11 mouse cellular contexts compared by ENCODE assay signal in genomic region chr9:21435777-21436635, GRCm38 (mm10). TPM values are rescaled to one million over a fixed set of nuclear protein-coding genes. Genes with fewer than 3 reads are reported as not detected.
DNase-seq lines count a peak whose midpoint lies in the region; ATAC-seq and TF ChIP-seq lines count a peak whose summit lies in the region.
"Had no signal": no experiment of that assay in that cellular context is flagged by ENCODE, and none has a peak within 500 bp of the region (broad histone marks: within the 10 kb centered on the region; RNA-seq: fewer than 3 reads in every experiment).

No protein-coding gene starts in this region.

- no peak for TF ChIP-seq CTCF in liver, postnatal 0 days (IDR thresholded peaks at IDR 0.05; ENCODE audit: low read depth)

- TF ChIP-seq EP300 in liver, postnatal 0 days (IDR thresholded peaks at IDR 0.05; ENCODE audit: low read depth) = no peak

- H3K36me3 ChIP-seq in heart, embryonic 12.5 days = 0 out of 2 replicates have a peak, but pooled peaks cover 4% of the 10 kb centered on the region
- H3K36me3 ChIP-seq in liver, postnatal 0 days (replicated peaks; ENCODE audit: insufficient read depth, low read length) = 0 out of 2 replicates have a peak, but pooled peaks cover 4% of the 10 kb centered on the region
- H3K36me3 ChIP-seq in forebrain, embryonic 10.5 days (replicated peaks) = peaks cover 4% of the 10 kb centered on the region; the same call in 1 of the 2 replicates
- H3K36me3 ChIP-seq: embryonic facial prominence, embryonic 12.5 days; midbrain, embryonic 12.5 days had no signal

- no peak overlapping the region for H3K9ac ChIP-seq in heart, embryonic 12.5 days
- no peak overlapping the region for H3K9ac ChIP-seq in liver, postnatal 0 days (replicated peaks)
- H3K9ac ChIP-seq: embryonic facial prominence, embryonic 12.5 days; hindbrain, embryonic 14.5 days; midbrain, embryonic 12.5 days had no signal

- H3K27me3 ChIP-seq in heart, embryonic 12.5 days (replicated peaks) = no peaks in the 10 kb centered on the region
- no peaks in the 10 kb centered on the region for H3K27me3 ChIP-seq in liver, postnatal 0 days (ENCODE audit: insufficient read depth, low read length)
- no peaks in the 10 kb centered on the region for H3K27me3 ChIP-seq in forebrain, embryonic 10.5 days (ENCODE audit: poor library complexity, severe bottlenecking)
- H3K27me3 ChIP-seq: embryonic facial prominence, embryonic 12.5 days; midbrain, embryonic 12.5 days had no signal

- H3K4me2 ChIP-seq in heart, embryonic 12.5 days = no peak overlapping the region
- peak overlapping the region; percentile 55 for H3K4me2 ChIP-seq in liver, postnatal 0 days (ENCODE audit: low read depth, low read length)
- H3K4me2 ChIP-seq: embryonic facial prominence, embryonic 12.5 days; hindbrain, embryonic 14.5 days; midbrain, embryonic 12.5 days had no signal

- 79% methylated on average over 7 of the region's 7 CpGs for WGBS in heart, embryonic 12.5 days
- 28% methylated on average over 7 of the region's 7 CpGs for WGBS in liver, postnatal 0 days (ENCODE audit: insufficient replicate concordance)
- WGBS in forebrain, embryonic 10.5 days = 90% methylated on average over 7 of the region's 7 CpGs

- peak overlapping the region; percentile 66 for H3K27ac ChIP-seq in heart, embryonic 12.5 days (ENCODE audit: poor library complexity, severe bottlenecking)
- H3K27ac ChIP-seq in liver, postnatal 0 days (ENCODE audit: low read depth) = peak overlapping the region; percentile 46
- H3K27ac ChIP-seq in forebrain, embryonic 10.5 days = no peak overlapping the region
- H3K27ac ChIP-seq: embryonic facial prominence, embryonic 12.5 days; hindbrain, embryonic 14.5 days; midbrain, embryonic 12.5 days had no signal

- ATAC-seq in heart, embryonic 12.5 days (ENCODE audit: insufficient number of reproducible peaks, low FRiP score) = no peak
- no peak for ATAC-seq in liver, postnatal 0 days

- intact Hi-C loops in heart, postnatal 25 days (cut with DNase I) = no loop called here

- no peaks in the 10 kb centered on the region for H3K9me3 ChIP-seq in heart, embryonic 12.5 days (replicated peaks)
- no peaks in the 10 kb centered on the region for H3K9me3 ChIP-seq in liver, postnatal 0 days (ENCODE audit: low read length)
- no peaks in the 10 kb centered on the region for H3K9me3 ChIP-seq in forebrain, embryonic 10.5 days
- H3K9me3 ChIP-seq: embryonic facial prominence, embryonic 12.5 days; midbrain, embryonic 12.5 days had no signal

- DNase-seq in heart, postnatal 25 days (ENCODE audit: low spot score) = no peak
- peak; percentile 56 for DNase-seq in R1 (ENCODE audit: low read depth, low spot score)
- peak; percentile 43 for DNase-seq in liver, postnatal 0 days
- DNase-seq in spleen, postnatal 36 days (ENCODE audit: low spot score in 2 of 2) = peak; percentile 73 to 74
- no peak for DNase-seq in frontal cortex, postnatal 14 days (ENCODE audit: low spot score in 2 of 2)
- no peak for DNase-seq in MN1 (ENCODE audit: low spot score)
- DNase-seq in forebrain, embryonic 10.5 days (ENCODE audit: extremely low spot score, low spot score) = no peak

- H3K4me3 ChIP-seq in heart, embryonic 12.5 days = no peak overlapping the region
- no peak overlapping the region for H3K4me3 ChIP-seq in liver, postnatal 0 days (ENCODE audit: low read depth, low read length)
- no peak overlapping the region for H3K4me3 ChIP-seq in forebrain, embryonic 10.5 days
- H3K4me3 ChIP-seq: embryonic facial prominence, embryonic 12.5 days; midbrain, embryonic 12.5 days had no signal

- peaks cover 70% of the 10 kb centered on the region for H3K4me1 ChIP-seq in heart, embryonic 12.5 days (replicated peaks)
- peaks cover 35% of the 10 kb centered on the region for H3K4me1 ChIP-seq in liver, postnatal 0 days (ENCODE audit: insufficient read depth)
- peaks cover 14% of the 10 kb centered on the region for H3K4me1 ChIP-seq in forebrain, embryonic 10.5 days

RNA-seq across cellular contexts. Expression of gene Dnm2, which starts 11.3 kb away (rescaled TPM):
- polyA plus RNA-seq in heart, embryonic 12.5 days (2016; fragmentation: Nextera tagmentation; extraction: Ambion mirVana) = 83.8 and 87.2 TPM in 2 replicates
- 10 to 100 TPM; 66.2 to 74.4 TPM for total RNA-seq in heart, postnatal 25 days (2021)
- polyA plus RNA-seq in liver, postnatal 0 days (2015; fragmentation: Nextera tagmentation; extraction: Ambion mirVana) = 29.5 and 35.2 TPM in 2 replicates
- polyA plus RNA-seq in forebrain, embryonic 10.5 days (2016; fragmentation: Nextera tagmentation; extraction: Ambion mirVana) = 65.9 and 66.3 TPM in 2 replicates

RNA-seq across cellular contexts. Expression of gene Qtrt1, which starts 24.4 kb away (rescaled TPM):
- 23.0 and 25.4 TPM in 2 replicates for polyA plus RNA-seq in heart, embryonic 12.5 days (2016; fragmentation: Nextera tagmentation; extraction: Ambion mirVana)
- total RNA-seq in heart, postnatal 25 days (2021) = 10 to 100 TPM in 1 of 2 experiments, 1 to 10 TPM in 1; 7.1 to 10.0 TPM
- 11.3 and 13.7 TPM in 2 replicates for polyA plus RNA-seq in liver, postnatal 0 days (2015; fragmentation: Nextera tagmentation; extraction: Ambion mirVana)
- polyA plus RNA-seq in forebrain, embryonic 10.5 days (2016; fragmentation: Nextera tagmentation; extraction: Ambion mirVana) = 71.7 and 74.0 TPM in 2 replicates

Comparison
In these comparisons a context has a peak if more than half of its experiments do, and no peak if none do; other contexts are left out.
1. DNase-seq: peak in R1 (single experiment), liver, postnatal 0 days (single experiment) and spleen, postnatal 36 days (2 of 2); none in heart, postnatal 25 days (single experiment), frontal cortex, postnatal 14 days (0 of 2), MN1 (single experiment) and forebrain, embryonic 10.5 days (single experiment).